Mouse (Mus musculus): ENCODE results near the gene Frs3.
A peak's percentile ranks its signal among the peaks of the same experiment; 100 is the strongest.

The Frs3 gene

DNA sequence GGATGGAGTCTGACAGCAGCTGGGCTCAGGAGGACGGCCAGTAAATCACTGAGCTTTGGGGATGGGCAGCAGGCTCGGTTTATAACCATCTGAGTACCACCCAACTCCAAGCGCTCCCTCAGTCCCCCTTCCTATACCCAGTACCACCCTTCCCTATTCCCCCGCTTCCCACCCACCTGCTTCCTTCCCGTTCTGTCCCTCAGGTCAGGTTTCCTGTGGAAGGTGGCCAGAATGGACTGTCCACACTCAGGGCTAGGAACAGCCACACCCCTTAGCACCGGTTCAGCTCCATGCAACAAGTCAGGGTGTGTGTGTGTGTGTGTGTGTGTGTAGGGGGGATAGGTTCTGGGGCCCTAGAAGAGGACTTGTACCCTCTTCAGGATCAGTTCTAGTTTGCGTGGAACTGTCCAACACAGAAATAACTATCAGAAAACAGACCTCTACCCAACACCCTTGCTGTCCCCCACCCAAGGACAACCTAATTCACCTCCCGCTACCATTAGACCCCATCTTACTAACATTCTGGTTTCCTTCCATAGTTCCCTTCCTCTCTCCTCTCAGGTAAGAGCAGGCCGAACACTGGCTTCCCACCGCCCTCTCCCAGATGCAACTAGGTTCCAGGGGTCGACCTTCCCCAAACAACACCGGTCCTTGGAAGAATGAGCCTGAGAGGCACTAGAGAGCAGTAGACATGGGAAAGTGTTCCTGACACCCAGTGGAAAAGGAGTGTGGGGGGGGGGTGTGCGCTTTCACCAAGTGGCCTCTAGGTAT lies 5.0 kb downstream of the Frs3 start:
- DNase-seq = peak; percentile 57 to 68

- no peak for DNase-seq
Observed at GRCm38 (mm10) chr17:47694442-47694502, 5.4 kb downstream of the Frs3 start, which contains the start of gene Gm21981. Gm21981 (minus strand) TSS chr17:47694455.

- peak; percentile 98 to 99 for DNase-seq
Observed at GRCm38 (mm10) chr17:47694503-47695336, 5.9 kb downstream of the Frs3 start, which contains the start of gene Prickle4. Prickle4 (minus strand) TSS chr17:47694736.

- DNase-seq = no peak
Observed at GRCm38 (mm10) chr17:47695337-47695710, 6.5 kb downstream of the Frs3 start.

GRCm38 (mm10) chr17:47698156-47698555 lies 9.3 kb downstream of the Frs3 start:
- DNase-seq = peak; percentile 76 to 87

DNA sequence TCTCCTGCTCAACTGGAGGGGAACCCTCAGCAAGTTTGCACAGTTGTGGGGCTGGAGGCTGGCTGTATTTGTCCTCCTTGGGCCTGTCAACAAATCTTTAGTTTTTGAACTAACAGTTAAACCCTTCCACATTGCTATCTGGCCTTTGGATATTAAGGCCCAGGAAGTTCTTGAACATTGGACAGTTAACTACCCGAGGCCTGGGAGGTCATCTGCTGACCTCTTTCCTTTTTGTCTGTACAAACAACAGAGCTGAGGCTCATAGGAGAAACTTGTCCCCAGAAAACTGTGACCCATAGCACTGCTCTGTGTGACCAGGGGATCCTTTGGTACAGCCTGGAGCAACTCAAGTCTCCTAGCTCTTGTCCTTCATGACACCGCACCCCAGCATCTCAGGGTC lies 10.2 kb downstream of the Frs3 start:
- DNase-seq = peak; percentile 45 to 56

- DNase-seq = no peak
Observed at GRCm38 (mm10) chr17:47701793-47702192, 13.0 kb downstream of the Frs3 start.

GRCm38 (mm10) chr17:47702548-47703345 lies 13.9 kb downstream of the Frs3 start:
- DNase-seq = no peak

- DNase-seq = no peak
Observed at GRCm38 (mm10) chr17:47703556-47703955, 14.7 kb downstream of the Frs3 start.

- DNase-seq = peak in 1 of 2 experiments; percentile 61
Observed at GRCm38 (mm10) chr17:47704692-47705091, 15.9 kb downstream of the Frs3 start.

- peak in 1 of 2 experiments; percentile 30 for DNase-seq
Observed at GRCm38 (mm10) chr17:47706196-47706595, 17.4 kb downstream of the Frs3 start.

- DNase-seq = peak; percentile 45 to 61
Observed at GRCm38 (mm10) chr17:47707961-47708360, 19.1 kb downstream of the Frs3 start.

DNA sequence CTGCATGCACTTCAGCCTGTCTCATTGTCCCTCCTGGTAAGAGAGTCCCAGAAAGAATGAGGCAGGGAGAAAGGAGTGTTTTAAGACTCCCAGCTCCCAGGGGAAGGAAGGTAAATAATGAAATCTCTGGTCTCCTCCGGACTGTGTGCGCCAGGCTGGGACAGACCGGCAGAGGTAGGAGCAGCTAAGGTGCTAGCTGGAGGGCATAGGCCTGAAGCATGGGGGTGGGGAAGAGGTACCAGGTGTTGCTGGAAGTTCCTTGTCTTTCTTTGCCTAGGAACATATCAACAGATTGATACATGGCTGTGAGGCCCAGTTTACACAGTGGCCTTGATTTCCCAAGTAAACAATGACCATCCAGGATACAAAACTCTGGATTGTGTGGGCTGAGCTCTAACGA lies 20.1 kb downstream of the Frs3 start:
- no peak for DNase-seq

DNA sequence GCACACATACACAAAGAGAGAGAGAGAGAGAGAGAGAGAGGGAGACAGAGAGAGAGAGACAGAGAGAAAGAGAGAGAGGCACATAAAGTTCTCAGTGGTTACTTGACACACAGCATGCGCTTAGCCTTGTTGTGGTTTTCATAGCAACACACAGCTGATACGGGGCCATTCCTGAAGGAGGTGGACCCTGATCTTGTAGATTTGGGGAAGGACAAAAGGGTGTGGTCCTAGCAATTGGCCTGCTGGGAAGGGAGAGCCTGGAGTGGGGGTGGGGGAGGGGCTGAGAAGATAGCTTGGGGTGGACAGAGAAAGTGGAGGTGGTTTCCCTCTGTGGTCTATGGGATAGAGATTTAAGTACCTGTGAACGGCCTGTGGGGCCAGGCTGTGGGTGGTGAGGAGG lies 21.2 kb downstream of the Frs3 start:
- DNase-seq = no peak

GRCm38 (mm10) chr17:47711883-47712282 lies 23.1 kb downstream of the Frs3 start:
- DNase-seq = no peak

DNA sequence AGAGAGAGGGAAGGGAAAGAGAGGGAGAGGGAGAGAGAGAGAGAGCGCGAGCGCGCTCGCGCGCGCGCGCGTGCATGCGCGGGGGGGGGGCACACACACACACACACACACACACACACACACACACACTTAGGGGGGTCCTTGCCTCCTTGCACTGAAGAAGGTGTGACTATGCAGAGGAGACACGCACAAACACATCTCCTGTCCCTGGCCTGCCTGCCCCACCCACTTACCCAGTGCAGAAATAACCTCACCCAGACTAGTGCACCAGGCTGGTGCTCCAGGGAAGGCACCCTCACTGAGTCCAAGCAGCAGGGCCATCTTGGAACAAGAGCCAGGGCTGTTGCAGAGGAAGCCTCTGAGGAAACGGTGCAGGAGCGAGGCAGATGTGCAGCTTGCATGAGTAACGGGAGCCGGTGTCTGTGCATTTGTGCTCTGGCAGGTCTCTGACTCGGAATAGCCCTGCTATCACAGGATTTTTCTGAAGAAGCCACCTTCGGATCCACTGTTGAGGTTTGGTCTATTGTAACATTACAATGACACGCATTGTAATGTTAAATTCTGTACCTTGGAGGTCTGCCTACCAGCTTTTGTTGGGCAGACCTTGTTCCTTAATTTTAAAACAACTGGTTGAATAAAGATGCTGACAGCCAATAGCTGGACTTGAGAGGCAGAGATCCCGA lies 24.2 kb downstream of the Frs3 start:
- no peak for DNase-seq

GRCm38 (mm10) chr17:47715037-47715436 lies 26.2 kb downstream of the Frs3 start:
- DNase-seq = no peak

GRCm38 (mm10) chr17:47721183-47721582 lies 32.4 kb downstream of the Frs3 start:
- no peak for DNase-seq

- no peak for DNase-seq
Observed at GRCm38 (mm10) chr17:47726566-47726965, 37.7 kb downstream of the Frs3 start, which contains the start of gene Pgc. Pgc (plus strand) TSS chr17:47726842.

- no peak for DNase-seq
Observed at GRCm38 (mm10) chr17:47730633-47731575, 42.1 kb downstream of the Frs3 start.

GRCm38 (mm10) chr17:47735553-47736100 lies 46.8 kb downstream of the Frs3 start:
- DNase-seq = no peak
